Mouse (Mus musculus) spleen, adult 2 months (tissue): ENCODE measurements around the gene Epb41l1. TPM values are rescaled to one million over a fixed set of nuclear protein-coding genes. Genes with fewer than 3 reads are reported as not detected.

Experiments
- DNase-seq, 2 experiments: peaks; one replicate each; pipeline versions ENCODE4 v3.0.0 to v3.0.0-alpha.2; 2012 to 2021; ENCODE audit warnings: low spot score in 2 of 2, low read depth in 1 of 2
- H3K27ac ChIP-seq: fragments of 200-500 bp; 2 replicates; pipeline ENCODE4 v1.5.1; 2012; ENCODE audit warnings: low read length, inconsistent platforms; ENCODE audit not compliant: insufficient read depth
- H3K27me3 ChIP-seq: fragments of 200-500 bp; 2 replicates; pipeline ENCODE4 v1.6.1; 2012; ENCODE audit warnings: mild to moderate bottlenecking, moderate library complexity, low read length, inconsistent platforms; ENCODE audit not compliant: control insufficient read depth, insufficient read depth
- H3K36me3 ChIP-seq: fragments of 200-500 bp; 2 replicates; pipeline ENCODE4 v1.6.1; 2012; ENCODE audit warnings: mild to moderate bottlenecking, low read length, inconsistent platforms; ENCODE audit not compliant: control insufficient read depth, insufficient read depth
- H3K4me1 ChIP-seq: fragments of 200-500 bp; 2 replicates; pipeline ENCODE4 v1.6.1; 2011; ENCODE audit warnings: inconsistent platforms; ENCODE audit not compliant: control insufficient read depth, insufficient read depth, insufficient read length
- H3K4me3 ChIP-seq: fragments of 200-500 bp; 2 replicates; pipeline ENCODE4 v1.5.1; 2011; ENCODE audit warnings: mild to moderate bottlenecking, inconsistent platforms; ENCODE audit not compliant: insufficient read depth, insufficient read length; ENCODE audit errors: extremely low read depth
- CTCF ChIP-seq: fragments of 200-500 bp; IDR thresholded peaks from 2 replicates; pipeline ENCODE4 v1.5.1; 2011; ENCODE audit warnings: mild to moderate bottlenecking, inconsistent platforms; ENCODE audit not compliant: insufficient read depth, insufficient read length, insufficient replicate concordance; ENCODE audit errors: extremely low read depth
- POLR2A ChIP-seq: fragments of 200-500 bp; IDR thresholded peaks from 2 replicates; pipeline ENCODE4 v1.6.1; 2011; ENCODE audit warnings: low read depth, low read length, inconsistent platforms
- whole genome bisulfite sequencing: fragments of 180-500 bp; shearing (Covaris S2); methylation state at CpG from one replicate; pipeline ENCODE4 v1.1.7; 2018; 5-methylcytosine and 5-hydroxymethylcytosine counted together
- polyA plus RNA-seq: library from polyadenylated mRNA; depleted of rRNA; stranded (reverse); fragments of >200 nt; gene quantifications from 2 replicates; pipeline ENCODE4 v1.2.3, GENCODE M21; 2012

Epb41l1 gene
- polyA plus RNA-seq, 1 experiment, result 3.2 TPM

DNA sequence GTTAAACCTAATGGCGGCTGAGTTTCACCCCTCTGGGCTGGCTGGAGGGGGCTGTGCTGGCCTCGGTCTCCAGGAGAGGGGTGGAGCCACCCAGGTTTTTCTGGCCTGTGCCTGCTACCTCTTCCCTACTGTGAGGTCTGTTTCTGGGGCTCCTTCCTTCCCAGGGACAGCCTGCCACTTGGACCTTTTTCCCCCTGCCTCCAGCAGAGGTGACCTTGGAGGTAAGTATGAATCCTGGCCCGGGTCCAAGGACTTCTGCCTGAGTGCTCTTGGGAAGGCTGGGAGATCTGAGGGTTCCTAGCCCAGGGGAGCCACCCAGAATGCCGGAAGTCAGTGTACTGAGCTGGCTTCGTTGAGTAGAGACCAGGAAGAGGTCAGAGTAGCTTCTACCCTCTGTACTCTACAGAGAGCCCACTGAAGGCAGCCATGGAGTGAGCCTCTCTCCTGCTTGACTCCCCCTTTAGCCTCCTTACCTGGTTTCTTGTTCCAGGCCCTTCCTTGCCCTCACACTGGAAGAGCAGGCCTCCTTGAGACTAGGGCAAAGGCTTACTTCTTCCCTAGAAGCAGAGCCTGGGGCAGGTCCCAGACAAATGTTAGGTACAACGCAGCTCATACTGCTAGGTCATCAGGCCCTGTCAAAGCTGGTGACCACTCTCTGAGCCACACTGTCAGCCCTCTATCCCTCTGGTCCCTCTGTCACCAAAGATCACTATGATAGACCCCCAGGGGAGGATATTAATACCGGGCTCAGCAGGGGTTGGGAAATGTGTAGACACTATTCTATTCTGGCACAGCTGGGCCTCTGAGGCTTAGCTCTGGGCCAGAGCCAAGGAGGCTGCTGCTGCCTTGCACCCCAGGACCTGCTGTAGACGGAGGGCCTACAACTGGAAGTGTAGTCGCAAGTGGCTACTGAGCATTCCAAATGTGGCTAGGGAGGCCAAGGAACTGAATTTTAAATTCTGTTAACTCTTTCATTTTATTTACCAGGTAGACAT is 12.5 kb downstream of the Epb41l1 start:
- Histone ChIP-seq H3K27me3 (no peaks in the 10 kb centered on the region), H3K4me3 (no peak overlapping the region), H3K27ac (no peak overlapping the region), H3K4me1 (no peaks in the 10 kb centered on the region), H3K36me3 (no peaks in the 10 kb centered on the region)
- no peak for TF ChIP-seq POLR2A
- no peak for TF ChIP-seq CTCF
- no peak for DNase-seq
- 81% methylated on average over 9 of the region's 9 CpGs for WGBS

DNA sequence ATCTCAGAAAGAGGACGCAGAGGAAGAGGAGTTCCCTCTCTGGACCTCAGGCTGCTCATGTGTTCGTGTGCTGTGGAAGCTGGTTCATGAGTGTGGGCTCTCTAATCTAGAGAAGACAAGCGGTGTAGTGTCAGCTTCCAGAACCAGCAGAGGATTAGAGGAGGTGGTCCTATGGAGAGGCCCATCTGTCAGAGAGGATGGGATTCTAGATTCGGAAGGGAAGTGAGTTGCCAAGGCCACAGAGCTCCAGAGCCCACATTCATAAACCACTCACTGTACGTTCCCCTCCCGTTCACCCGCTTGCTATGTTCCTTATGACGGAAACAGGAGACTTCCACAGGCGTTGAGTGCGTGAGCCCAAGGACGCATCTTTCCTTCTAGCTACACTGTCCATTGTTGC is 16.9 kb downstream of the Epb41l1 start:
- no peaks in the 10 kb centered on the region for H3K36me3 ChIP-seq
- H3K27ac ChIP-seq, result no peak overlapping the region
- WGBS, result 89% methylated on average over 11 of the region's 11 CpGs
- no peaks in the 10 kb centered on the region for H3K27me3 ChIP-seq
- TF ChIP-seq CTCF, result no peak
- no peak for DNase-seq
- H3K4me1 ChIP-seq, result peaks cover 10% of the 10 kb centered on the region; the same call in 1 of the 2 replicates
- no peak overlapping the region for H3K4me3 ChIP-seq

DNA sequence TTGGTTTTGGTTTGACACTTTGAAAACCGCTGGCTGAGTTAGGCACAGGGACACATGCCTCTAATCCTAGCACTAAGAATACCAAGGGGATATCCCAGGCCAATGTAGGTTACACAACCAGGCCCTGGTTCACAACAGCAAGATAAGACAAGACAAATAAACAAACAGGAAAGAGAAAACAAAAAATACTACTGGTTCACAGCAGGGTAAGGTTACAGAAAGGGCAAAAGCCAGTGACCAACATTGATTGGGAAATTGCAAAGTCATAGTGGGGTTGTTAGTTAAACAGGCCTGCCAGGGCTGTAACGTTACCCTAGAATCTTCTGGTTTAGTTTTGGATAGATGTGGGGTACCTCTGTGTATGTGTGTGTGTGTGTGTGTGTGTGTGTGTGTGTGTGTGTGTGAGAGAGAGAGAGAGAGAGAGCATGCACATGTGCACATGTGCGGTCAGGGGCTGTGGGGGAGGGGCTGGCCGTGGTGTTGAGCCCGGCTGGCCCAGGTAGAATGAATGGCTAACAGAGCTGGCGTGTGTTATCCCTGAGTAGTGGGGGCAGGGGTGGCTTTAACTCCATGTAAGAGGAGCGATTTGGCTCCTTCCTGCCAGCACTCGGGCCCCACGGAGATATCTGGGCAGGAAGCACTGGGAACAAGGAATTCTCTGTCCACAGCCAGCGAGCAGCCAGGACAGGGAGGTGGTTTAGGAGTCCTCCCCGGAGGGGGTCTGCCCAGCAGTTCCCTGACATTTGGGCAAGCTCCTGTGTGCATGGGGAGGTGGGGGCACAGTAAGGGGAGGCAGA is 19.2 kb downstream of the Epb41l1 start:
- H3K27ac ChIP-seq, result no peak overlapping the region
- no peaks in the 10 kb centered on the region for H3K36me3 ChIP-seq
- TF ChIP-seq CTCF (no peak), POLR2A (no peak)
- H3K4me3 ChIP-seq, result no peak overlapping the region
- DNase-seq, result no peak
- H3K27me3 ChIP-seq, result no peaks in the 10 kb centered on the region
- 64% methylated on average over 11 of the region's 11 CpGs for WGBS
- peaks cover 10% of the 10 kb centered on the region; the same call in 1 of the 2 replicates for H3K4me1 ChIP-seq

- H3K36me3 ChIP-seq, result no peaks in the 10 kb centered on the region
- 8% methylated on average over 6 of the region's 6 CpGs for WGBS
- H3K4me3 ChIP-seq, result no peak overlapping the region
- peaks cover 10% of the 10 kb centered on the region; the same call in 1 of the 2 replicates for H3K4me1 ChIP-seq
- no peaks in the 10 kb centered on the region for H3K27me3 ChIP-seq
- DNase-seq, result peak in 1 of 2 experiments; percentile 34
- TF ChIP-seq CTCF, result no peak
- no peak for TF ChIP-seq POLR2A
- H3K27ac ChIP-seq, result no peak overlapping the region
Measured at GRCm38 (mm10) chr2:156441909-156442308, 21.2 kb downstream of the Epb41l1 start.

DNA sequence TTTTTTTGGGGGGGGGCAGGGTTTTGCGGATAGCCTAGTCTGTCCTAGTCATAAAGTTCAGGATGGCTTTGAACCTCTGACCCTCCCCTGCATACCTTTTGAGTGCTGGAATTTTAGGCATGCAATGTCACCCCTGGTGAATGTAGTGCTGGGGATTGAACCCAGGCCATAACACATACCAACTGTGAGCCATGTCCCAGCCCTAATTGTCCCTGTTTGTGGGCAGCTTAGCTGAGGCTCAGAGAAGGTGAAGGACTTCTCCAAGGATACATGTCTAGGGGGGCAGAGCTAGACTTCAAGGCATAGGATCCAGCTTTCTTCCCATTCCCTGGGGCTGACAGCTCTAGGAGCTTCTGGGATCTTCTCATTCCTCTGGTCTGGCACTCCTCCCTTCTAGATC is 22.6 kb downstream of the Epb41l1 start:
- TF ChIP-seq CTCF (no peak), POLR2A (no peak)
- H3K27ac ChIP-seq, result no peak overlapping the region

GRCm38 (mm10) chr2:156446489-156447035 is 25.9 kb downstream of the Epb41l1 start:
- no peak for DNase-seq
- 91% methylated on average over 9 of the region's 9 CpGs for WGBS
- Histone ChIP-seq H3K36me3 (no peaks in the 10 kb centered on the region), H3K27me3 (no peaks in the 10 kb centered on the region), H3K4me1 (peaks cover 8% of the 10 kb centered on the region; the same call in 1 of the 2 replicates), H3K27ac (no peak overlapping the region), H3K4me3 (no peak overlapping the region)
- TF ChIP-seq CTCF (no peak), POLR2A (no peak)

More for the DNA sequence above, 22.6 kb downstream of the Epb41l1 start:
- H3K36me3 ChIP-seq, result no peaks in the 10 kb centered on the region
- no peak for DNase-seq
- no peak overlapping the region for H3K4me3 ChIP-seq
- peaks cover 10% of the 10 kb centered on the region; the same call in 1 of the 2 replicates for H3K4me1 ChIP-seq
- no peaks in the 10 kb centered on the region for H3K27me3 ChIP-seq
- WGBS, result 91% methylated on average over 1 of the region's 1 CpGs
